Mouse (Mus musculus) thymus, adult 2 months (tissue): ENCODE measurements at regions not wholly inside any gene's neighbourhood (a gene's known extent, or its start where the extent isn't known, plus 50 kb on each side); places are given as distances from the start of the nearest gene placed in this dataset.

Experiments
- CTCF ChIP-seq: fragments of 200-500 bp; IDR thresholded peaks from 2 replicates; pipeline ENCODE4 v1.5.1; 2012; ENCODE audit warnings: mild to moderate bottlenecking, control low read depth, low read length, moderate library complexity, borderline replicate concordance; ENCODE audit not compliant: control insufficient read depth, poor library complexity, insufficient read depth; ENCODE audit errors: extremely low read depth
- POLR2A ChIP-seq: fragments of 200-500 bp; IDR thresholded peaks from 2 replicates; pipeline ENCODE4 v1.6.1; 2012; ENCODE audit warnings: mild to moderate bottlenecking, low read length, control low read depth, moderate library complexity; ENCODE audit not compliant: control insufficient read depth, poor library complexity, insufficient read depth; ENCODE audit errors: extremely low read depth

GRCm38 (mm10) chr11:89192815-89193214 is 109.3 kb downstream of the Nog start:
- TF ChIP-seq POLR2A (no peak), CTCF (no peak)
